Mouse (Mus musculus) embryo, embryonic 11 days (tissue): ENCODE measurements around the gene Cnfn.

Source experiments
- DNase-seq: peaks from one replicate; pipeline ENCODE4 v3.0.0-alpha.2; 2015

The Cnfn gene

DNA sequence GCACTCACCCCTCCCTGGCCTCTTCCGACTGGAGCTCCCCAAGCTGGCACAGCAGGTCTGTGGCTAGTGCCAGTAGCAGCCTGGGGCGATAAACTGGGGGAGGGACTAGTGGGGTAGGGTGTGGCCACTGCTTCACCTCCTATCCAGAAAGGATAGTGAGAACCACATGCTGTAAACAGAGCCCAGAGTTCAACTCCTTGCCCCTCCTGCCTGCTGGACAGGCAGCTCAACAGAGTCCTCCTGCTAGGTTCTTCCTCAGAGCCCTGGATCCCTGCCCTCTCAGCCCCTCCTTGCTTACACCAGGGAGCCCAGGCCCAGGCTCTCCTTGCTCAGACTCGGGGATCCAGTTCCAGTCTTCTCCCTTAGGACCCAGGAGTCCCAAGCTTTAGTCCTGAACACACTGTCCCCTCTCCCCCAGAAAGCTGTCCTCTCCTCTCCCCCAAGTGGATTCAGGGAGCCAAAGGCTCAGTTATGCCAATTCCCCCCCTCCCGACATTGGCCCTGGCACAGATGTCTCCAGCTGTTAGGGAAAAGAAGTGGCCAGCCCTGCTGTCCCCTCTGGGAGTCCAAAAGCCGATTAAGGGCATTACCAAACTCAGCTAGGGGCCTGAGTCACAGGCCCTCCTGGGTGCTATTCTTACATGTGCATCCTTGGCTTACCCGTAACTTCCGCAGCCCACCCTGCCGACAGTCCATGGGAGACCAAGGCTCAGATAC, 20.7 kb upstream of the Cnfn start:
- no peak for DNase-seq

DNA sequence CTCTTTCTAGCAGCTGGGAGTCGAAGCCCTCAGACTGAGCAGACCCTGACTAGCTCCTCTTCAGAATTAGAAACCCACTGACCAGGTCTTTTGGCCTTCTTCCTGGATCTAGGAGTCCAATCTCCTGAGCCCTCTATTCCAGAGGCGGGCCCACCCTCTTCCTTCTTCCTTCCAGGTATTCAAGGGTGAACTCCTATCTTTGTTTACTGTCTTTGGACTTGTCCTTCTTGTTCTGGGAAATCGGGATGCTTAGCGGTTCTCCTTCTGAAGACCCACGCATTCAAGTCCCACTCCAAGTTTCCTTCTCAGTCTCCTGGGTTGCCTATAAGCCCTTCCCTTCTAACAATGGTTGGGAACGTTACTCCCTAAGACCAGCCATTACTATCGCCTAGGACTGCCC, 19.4 kb upstream of the Cnfn start:
- no peak for DNase-seq

- no peak for DNase-seq
Measured at GRCm38 (mm10) chr7:25387811-25388440, 18.4 kb upstream of the Cnfn start.

GRCm38 (mm10) chr7:25385850-25386555, 16.5 kb upstream of the Cnfn start:
- no peak for DNase-seq

- DNase-seq: no peak
Measured at GRCm38 (mm10) chr7:25385259-25385658, 15.7 kb upstream of the Cnfn start.

DNA sequence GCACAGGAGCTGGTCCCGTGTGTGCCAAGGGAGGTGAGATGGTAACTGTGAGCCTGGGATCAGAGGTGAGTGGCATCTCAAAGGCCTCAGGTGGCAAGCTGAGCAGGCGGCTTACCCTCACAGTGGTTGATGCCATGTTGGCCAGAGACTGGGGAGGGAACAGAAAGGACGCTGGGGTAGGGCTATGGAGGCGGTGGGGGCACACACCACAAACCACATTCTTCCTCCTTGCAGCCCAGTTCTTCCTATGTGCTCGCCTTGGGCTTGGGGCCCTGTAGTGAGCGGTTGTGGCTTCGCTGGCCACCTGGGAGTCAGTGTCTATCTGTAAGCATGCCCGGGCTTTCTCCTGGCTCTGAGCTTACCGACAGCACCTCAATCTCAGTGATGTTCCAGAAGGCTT, 15.3 kb upstream of the Cnfn start:
- DNase-seq: no peak

DNA sequence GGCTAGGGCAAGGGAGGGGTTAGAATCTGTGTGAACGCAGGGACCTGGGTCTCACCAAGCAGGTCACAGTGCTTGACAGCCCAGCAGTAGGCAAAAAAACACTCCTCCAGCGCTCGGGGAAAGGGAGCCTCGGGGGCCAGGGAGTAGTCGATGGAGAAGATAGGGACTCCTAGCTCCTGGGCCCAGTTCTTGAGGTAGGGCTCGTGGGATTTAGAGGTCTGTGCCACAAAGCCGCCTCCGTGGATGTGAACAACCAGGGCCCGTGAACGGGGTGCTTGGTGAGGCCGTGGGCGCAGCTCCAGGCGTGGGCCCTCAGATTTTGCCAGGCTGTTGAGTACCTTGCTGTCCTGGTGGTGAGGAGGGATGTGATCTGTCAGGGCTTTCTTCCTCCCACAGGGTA, 14.8 kb upstream of the Cnfn start:
- no peak for DNase-seq

DNA sequence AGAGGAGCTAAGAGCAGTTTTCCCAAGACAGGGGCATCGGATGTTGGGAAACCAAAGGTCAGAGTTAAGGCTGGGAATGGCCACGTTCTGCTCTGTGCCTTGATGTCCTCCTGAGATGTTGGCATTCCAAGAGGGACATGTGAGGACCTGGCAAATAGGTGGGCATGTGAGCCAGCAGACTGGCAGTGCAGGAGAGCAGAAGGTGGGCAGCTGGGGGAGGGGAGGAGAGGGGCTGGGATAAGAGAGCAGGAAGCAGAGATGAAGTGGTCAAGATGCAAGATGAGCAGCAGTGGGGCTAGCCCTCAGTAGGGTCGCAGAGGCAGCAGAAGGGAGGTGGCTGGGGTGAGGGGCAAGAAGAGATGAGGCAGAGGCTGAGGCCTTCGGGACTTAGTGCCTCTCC, 14.4 kb upstream of the Cnfn start:
- no peak for DNase-seq

DNA sequence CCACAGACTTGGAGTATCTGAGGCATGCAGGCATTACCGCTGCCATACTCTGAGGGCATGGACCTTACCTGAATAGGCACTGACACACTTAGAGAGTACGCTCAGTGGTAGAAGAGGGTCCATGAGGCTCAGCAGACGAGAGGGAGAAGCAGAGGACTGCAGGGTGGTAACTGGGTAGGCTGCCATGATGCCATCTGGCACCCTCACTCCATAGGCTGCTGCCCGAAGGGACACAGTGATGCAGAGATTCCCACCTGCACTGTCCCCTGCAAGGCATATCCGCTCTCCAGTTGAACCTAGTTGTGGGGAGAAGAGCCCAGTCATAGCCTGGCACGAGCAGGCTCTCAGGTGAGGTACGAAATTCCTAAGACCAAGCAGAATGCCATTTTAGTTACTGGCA, 13.9 kb upstream of the Cnfn start:
- no peak for DNase-seq

DNA sequence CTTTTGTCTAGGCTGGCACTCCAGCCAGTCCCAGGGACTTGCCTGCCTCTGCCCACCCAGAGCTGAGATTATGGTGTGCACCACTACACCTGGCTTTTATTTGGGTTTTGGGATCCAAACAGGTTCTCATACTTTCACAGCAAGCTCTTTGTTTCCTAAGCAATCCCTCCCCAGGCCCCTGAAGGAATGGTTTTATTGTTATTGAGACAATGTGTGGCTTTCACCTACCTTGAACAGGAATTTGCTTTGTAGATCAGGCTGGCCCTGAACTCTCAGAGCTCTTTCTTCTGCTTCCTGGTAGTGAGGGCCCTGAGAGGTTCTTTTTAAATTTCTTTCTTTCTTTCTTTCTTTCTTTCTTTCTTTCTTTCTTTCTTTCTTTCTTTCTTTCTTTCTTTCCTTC, 13.0 kb upstream of the Cnfn start:
- DNase-seq: no peak

GRCm38 (mm10) chr7:25381284-25381680, 11.8 kb upstream of the Cnfn start:
- DNase-seq: no peak

GRCm38 (mm10) chr7:25380392-25381283, 11.1 kb upstream of the Cnfn start:
- DNase-seq: no peak

DNA sequence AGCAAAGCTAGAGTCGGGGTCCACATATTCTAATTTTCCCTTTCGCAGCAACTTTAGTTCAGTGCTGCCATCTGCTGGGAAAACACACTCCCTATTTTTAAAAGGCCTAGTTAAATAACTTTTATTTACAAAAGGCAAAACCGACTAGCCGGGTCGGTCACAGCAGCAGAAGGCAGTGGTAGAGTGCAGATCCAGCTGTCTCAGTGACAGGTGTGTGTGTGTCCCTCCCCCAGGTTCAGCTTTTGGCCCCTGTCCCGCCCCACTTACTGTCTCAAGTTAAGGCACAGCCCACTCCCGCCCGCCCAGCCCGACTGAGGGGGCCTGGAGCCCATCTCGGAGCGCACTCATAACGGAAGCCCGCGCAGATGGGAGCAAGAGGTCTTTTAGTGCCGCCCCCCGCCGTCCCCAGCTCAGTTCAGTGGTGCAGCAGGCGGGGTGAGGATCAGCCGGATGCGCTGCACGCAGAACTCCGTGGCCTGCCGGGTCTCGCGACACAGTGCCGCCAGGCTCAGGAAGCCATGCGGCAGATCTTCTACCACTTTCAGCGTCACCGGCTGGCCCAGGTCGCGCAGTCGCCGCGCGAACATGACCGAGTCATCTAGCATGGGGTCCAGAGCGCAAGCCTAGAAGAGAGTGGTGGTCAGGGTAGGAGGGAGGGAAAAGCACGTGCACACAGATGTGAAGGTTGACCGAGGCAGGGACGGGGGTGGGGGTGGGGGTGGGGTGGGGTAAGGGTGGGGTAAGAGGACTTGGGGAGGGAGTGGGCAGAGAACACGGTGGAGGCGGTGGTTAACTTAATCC, 10.2 kb upstream of the Cnfn start:
- peak; percentile 85 for DNase-seq

- DNase-seq: no peak
Measured at GRCm38 (mm10) chr7:25378181-25379100, 8.9 kb upstream of the Cnfn start.

DNA sequence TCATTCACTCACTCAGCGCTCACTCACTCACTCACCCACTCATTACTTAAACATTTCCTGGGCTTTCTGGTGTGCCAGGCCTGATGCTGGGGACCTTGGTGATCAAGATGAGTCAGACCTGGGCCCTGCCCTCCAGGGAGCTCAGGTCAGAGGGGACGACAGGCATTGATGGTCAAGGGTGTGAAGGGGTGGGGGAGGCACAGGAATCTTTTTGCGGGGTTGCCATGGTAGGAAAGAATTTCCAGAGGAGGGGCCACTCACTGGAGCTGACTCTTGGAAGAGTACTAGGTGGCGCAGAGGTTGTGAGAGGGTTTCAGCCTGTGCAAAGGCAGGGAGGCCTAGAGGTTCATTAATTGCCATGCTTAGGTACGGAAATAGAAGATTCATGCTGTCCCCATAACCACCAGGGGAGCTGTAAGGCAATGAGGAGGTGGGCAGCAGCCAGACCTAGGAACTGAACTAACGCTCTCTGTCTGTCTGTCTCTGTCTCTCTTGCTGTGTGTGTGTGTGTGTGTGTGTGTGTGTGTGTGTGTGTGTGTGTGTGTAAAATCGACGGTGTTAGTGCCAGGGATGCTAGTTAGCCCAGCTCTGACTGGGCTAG, 7.7 kb upstream of the Cnfn start:
- DNase-seq: no peak

GRCm38 (mm10) chr7:25376556-25376955, 7.0 kb upstream of the Cnfn start:
- peak; percentile 75 for DNase-seq

- no peak for DNase-seq
Measured at GRCm38 (mm10) chr7:25372441-25372840, 2.9 kb upstream of the Cnfn start.

- no peak for DNase-seq
Measured at GRCm38 (mm10) chr7:25368333-25368732, 1.2 kb downstream of the Cnfn start.

GRCm38 (mm10) chr7:25367632-25368293, 1.8 kb downstream of the Cnfn start:
- peak; percentile 51 for DNase-seq
